Mouse (Mus musculus) spleen, adult 2 months (tissue): ENCODE measurements around the gene Ace3. TPM values are rescaled to one million over a fixed set of nuclear protein-coding genes. Genes with fewer than 3 reads are reported as not detected.

Experiments
- DNase-seq, 2 experiments: peaks; one replicate each; pipeline versions ENCODE4 v3.0.0 to v3.0.0-alpha.2; 2012 to 2021; ENCODE audit warnings: low spot score in 2 of 2, low read depth in 1 of 2
- H3K27ac ChIP-seq: fragments of 200-500 bp; 2 replicates; pipeline ENCODE4 v1.5.1; 2012; ENCODE audit warnings: low read length, inconsistent platforms; ENCODE audit not compliant: insufficient read depth
- H3K27me3 ChIP-seq: fragments of 200-500 bp; 2 replicates; pipeline ENCODE4 v1.6.1; 2012; ENCODE audit warnings: mild to moderate bottlenecking, moderate library complexity, low read length, inconsistent platforms; ENCODE audit not compliant: control insufficient read depth, insufficient read depth
- H3K36me3 ChIP-seq: fragments of 200-500 bp; 2 replicates; pipeline ENCODE4 v1.6.1; 2012; ENCODE audit warnings: mild to moderate bottlenecking, low read length, inconsistent platforms; ENCODE audit not compliant: control insufficient read depth, insufficient read depth
- H3K4me1 ChIP-seq: fragments of 200-500 bp; 2 replicates; pipeline ENCODE4 v1.6.1; 2011; ENCODE audit warnings: inconsistent platforms; ENCODE audit not compliant: control insufficient read depth, insufficient read depth, insufficient read length
- H3K4me3 ChIP-seq: fragments of 200-500 bp; 2 replicates; pipeline ENCODE4 v1.5.1; 2011; ENCODE audit warnings: mild to moderate bottlenecking, inconsistent platforms; ENCODE audit not compliant: insufficient read depth, insufficient read length; ENCODE audit errors: extremely low read depth
- CTCF ChIP-seq: fragments of 200-500 bp; IDR thresholded peaks from 2 replicates; pipeline ENCODE4 v1.5.1; 2011; ENCODE audit warnings: mild to moderate bottlenecking, inconsistent platforms; ENCODE audit not compliant: insufficient read depth, insufficient read length, insufficient replicate concordance; ENCODE audit errors: extremely low read depth
- POLR2A ChIP-seq: fragments of 200-500 bp; IDR thresholded peaks from 2 replicates; pipeline ENCODE4 v1.6.1; 2011; ENCODE audit warnings: low read depth, low read length, inconsistent platforms
- WGBS: fragments of 180-500 bp; shearing (Covaris S2); methylation state at CpG from one replicate; pipeline ENCODE4 v1.1.7; 2018; 5-methylcytosine and 5-hydroxymethylcytosine counted together
- polyA plus RNA-seq: library from polyadenylated mRNA; depleted of rRNA; stranded (reverse); fragments of >200 nt; gene quantifications from 2 replicates; pipeline ENCODE4 v1.2.3, GENCODE M21; 2012

Ace3 gene
- polyA plus RNA-seq, 1 experiment = not detected

- Histone ChIP-seq H3K27me3 (no peaks in the 10 kb centered on the region), H3K27ac (no peak overlapping the region)
- WGBS = 92% methylated on average over 5 of the region's 5 CpGs
Measured at GRCm38 (mm10) chr11:105975636-105976035, 18.8 kb upstream of the Ace3 start.

GRCm38 (mm10) chr11:105978232-105978631 is 16.2 kb upstream of the Ace3 start:
- 74% methylated on average over 2 of the region's 2 CpGs for WGBS
- no peak overlapping the region for H3K27ac ChIP-seq
- no peaks in the 10 kb centered on the region for H3K36me3 ChIP-seq
- no peaks in the 10 kb centered on the region for H3K4me1 ChIP-seq
- H3K4me3 ChIP-seq = no peak overlapping the region
- DNase-seq = no peak
- TF ChIP-seq POLR2A = no peak
- TF ChIP-seq CTCF = no peak
- no peaks in the 10 kb centered on the region for H3K27me3 ChIP-seq

More at GRCm38 (mm10) chr11:105975636-105976035, 18.8 kb upstream of the Ace3 start:
- no peaks in the 10 kb centered on the region for H3K36me3 ChIP-seq
- H3K4me3 ChIP-seq = no peak overlapping the region
- no peak for TF ChIP-seq CTCF
- no peak for TF ChIP-seq POLR2A
- no peaks in the 10 kb centered on the region for H3K4me1 ChIP-seq
- no peak for DNase-seq

- no peak for DNase-seq
- WGBS = 44% methylated on average over 5 of the region's 5 CpGs
- TF ChIP-seq POLR2A (no peak), CTCF (no peak)
- Histone ChIP-seq H3K36me3 (no peaks in the 10 kb centered on the region), H3K4me3 (no peak overlapping the region), H3K27ac (no peak overlapping the region), H3K27me3 (no peaks in the 10 kb centered on the region), H3K4me1 (no peaks in the 10 kb centered on the region)
Measured at GRCm38 (mm10) chr11:105978634-105979033, 15.8 kb upstream of the Ace3 start.

GRCm38 (mm10) chr11:105984452-105984851 is 10.0 kb upstream of the Ace3 start:
- Histone ChIP-seq H3K36me3 (no peaks in the 10 kb centered on the region), H3K27me3 (no peaks in the 10 kb centered on the region), H3K4me1 (no peaks in the 10 kb centered on the region), H3K27ac (no peak overlapping the region), H3K4me3 (no peak overlapping the region)
- TF ChIP-seq CTCF (no peak), POLR2A (no peak)
- no peak for DNase-seq
- 86% methylated on average over 4 of the region's 4 CpGs for WGBS

- no peak for DNase-seq
- H3K4me1 ChIP-seq = no peaks in the 10 kb centered on the region
- WGBS = 59% methylated on average over 6 of the region's 6 CpGs
- TF ChIP-seq CTCF (no peak), POLR2A (no peak)
- no peak overlapping the region for H3K27ac ChIP-seq
- H3K27me3 ChIP-seq = no peaks in the 10 kb centered on the region
- H3K4me3 ChIP-seq = no peak overlapping the region
- H3K36me3 ChIP-seq = no peaks in the 10 kb centered on the region
Measured at GRCm38 (mm10) chr11:105987446-105987845, 7.0 kb upstream of the Ace3 start.

GRCm38 (mm10) chr11:105989446-105989845 is 5.0 kb upstream of the Ace3 start:
- no peak for TF ChIP-seq POLR2A
- no peak for TF ChIP-seq CTCF
- Histone ChIP-seq H3K27ac (no peak overlapping the region), H3K4me3 (no peak overlapping the region), H3K36me3 (no peaks in the 10 kb centered on the region), H3K27me3 (no peaks in the 10 kb centered on the region), H3K4me1 (no peaks in the 10 kb centered on the region)
- 76% methylated on average over 6 of the region's 6 CpGs for WGBS
- DNase-seq = no peak

GRCm38 (mm10) chr11:105990231-105990630 is 4.2 kb upstream of the Ace3 start:
- TF ChIP-seq CTCF = no peak
- no peaks in the 10 kb centered on the region for H3K27me3 ChIP-seq
- H3K36me3 ChIP-seq = no peaks in the 10 kb centered on the region
- no peak overlapping the region for H3K4me3 ChIP-seq
- no peak overlapping the region for H3K27ac ChIP-seq
- no peaks in the 10 kb centered on the region for H3K4me1 ChIP-seq
- WGBS = 37% methylated on average over 2 of the region's 2 CpGs
- no peak for DNase-seq

GRCm38 (mm10) chr11:106000062-106000461 is 5.6 kb downstream of the Ace3 start:
- Histone ChIP-seq H3K27me3 (no peaks in the 10 kb centered on the region), H3K4me3 (no peak overlapping the region), H3K36me3 (no peaks in the 10 kb centered on the region), H3K4me1 (no peaks in the 10 kb centered on the region), H3K27ac (no peak overlapping the region)
- 91% methylated on average over 6 of the region's 6 CpGs for WGBS
- TF ChIP-seq CTCF (no peak), POLR2A (no peak)
- DNase-seq = no peak
